Mouse (Mus musculus) MEL (cell line): ENCODE measurements around the gene Iqgap3. TPM values are rescaled to one million over a fixed set of nuclear protein-coding genes. Genes with fewer than 3 reads are reported as not detected.
A peak's percentile ranks its signal among the peaks of the same experiment; 100 is the strongest.

Source experiments
- CHD1 ChIP-seq: IDR thresholded peaks from 2 replicates; pipeline ENCODE4 v1.6.1; 2012; ENCODE audit warnings: low read depth, mild to moderate bottlenecking, inconsistent platforms, low read length, improper control_type of control experiment
- CHD2 ChIP-seq: IDR thresholded peaks from 2 replicates; pipeline ENCODE4 v1.6.1; 2011; ENCODE audit warnings: low read length, improper control_type of control experiment
- CTCF ChIP-seq, 3 experiments: IDR thresholded peaks in 2 of 3; conservative IDR thresholded peaks in 1 of 3; 2 replicates each; pipeline ENCODE4 v1.5.1; 2011 to 2012; ENCODE audit warnings: low read length in 3 of 3, low read depth in 2 of 3, mild to moderate bottlenecking in 2 of 3, improper control_type of control experiment in 1 of 3, inconsistent platforms in 1 of 3, mixed read lengths in 1 of 3, moderate library complexity in 1 of 3; ENCODE audit not compliant: control insufficient read depth in 1 of 3, insufficient read depth in 1 of 3, poor library complexity in 1 of 3, severe bottlenecking in 1 of 3
- E2F4 ChIP-seq: IDR thresholded peaks from 2 replicates; pipeline ENCODE4 v1.6.1; 2011; ENCODE audit warnings: low read depth, low read length, improper control_type of control experiment, borderline replicate concordance
- ELF1 ChIP-seq: IDR thresholded peaks from 2 replicates; pipeline ENCODE4 v1.6.1; 2014; ENCODE audit warnings: low read depth, mild to moderate bottlenecking, inconsistent platforms, low read length, improper control_type of control experiment, moderate library complexity
- EP300 ChIP-seq, 2 experiments: IDR thresholded peaks; 2 replicates each; pipeline ENCODE4 v1.6.1; 2011; ENCODE audit warnings: improper control_type of control experiment in 2 of 2, low read length in 2 of 2, low read depth in 1 of 2, mild to moderate bottlenecking in 1 of 2
- ETS1 ChIP-seq: IDR thresholded peaks from 2 replicates; pipeline ENCODE4 v1.6.1; 2012; ENCODE audit warnings: low read depth, mild to moderate bottlenecking, inconsistent platforms, low read length, improper control_type of control experiment, moderate library complexity
- GATA1 ChIP-seq: IDR thresholded peaks from 2 replicates; pipeline ENCODE4 v1.6.1; 2011; ENCODE audit warnings: low read depth, low read length, improper control_type of control experiment
- MAFK ChIP-seq: IDR thresholded peaks from 2 replicates; pipeline ENCODE4 v1.6.1; 2011; ENCODE audit warnings: low read depth, mild to moderate bottlenecking, low read length, improper control_type of control experiment, borderline replicate concordance
- MAZ ChIP-seq: IDR thresholded peaks from 2 replicates; pipeline ENCODE4 v1.6.1; 2012; ENCODE audit warnings: low read depth, mild to moderate bottlenecking, inconsistent platforms, low read length, improper control_type of control experiment
- MEF2A ChIP-seq: IDR thresholded peaks from 2 replicates; pipeline ENCODE4 v1.6.1; 2014; ENCODE audit warnings: low read depth, mild to moderate bottlenecking, inconsistent platforms, low read length, improper control_type of control experiment; ENCODE audit not compliant: poor library complexity, insufficient replicate concordance, severe bottlenecking; ENCODE audit errors: extremely low read depth
- MXI1 ChIP-seq: IDR thresholded peaks from 2 replicates; pipeline ENCODE4 v1.6.1; 2011; ENCODE audit warnings: mild to moderate bottlenecking, low read depth, low read length, improper control_type of control experiment
- MYB ChIP-seq: IDR thresholded peaks from 2 replicates; pipeline ENCODE4 v1.6.1; 2011; ENCODE audit warnings: mild to moderate bottlenecking, low read depth, low read length, improper control_type of control experiment
- MYC ChIP-seq: IDR thresholded peaks from 2 replicates; pipeline ENCODE4 v1.6.1; 2011; ENCODE audit warnings: low read depth, mild to moderate bottlenecking, low read length, improper control_type of control experiment, moderate library complexity
- POLR2A ChIP-seq, 2 experiments: IDR thresholded peaks; 2 replicates each; pipeline ENCODE4 v1.6.1; 2011 to 2012; ENCODE audit warnings: low read length in 2 of 2, mild to moderate bottlenecking in 2 of 2, control low read depth in 1 of 2, improper control_type of control experiment in 1 of 2, low read depth in 1 of 2, moderate library complexity in 1 of 2; ENCODE audit not compliant: control insufficient read depth in 1 of 2, insufficient read depth in 1 of 2, poor library complexity in 1 of 2
- POLR2AphosphoS5 ChIP-seq: IDR thresholded peaks from 2 replicates; pipeline ENCODE4 v1.6.1; 2012; ENCODE audit warnings: low read depth, borderline replicate concordance, mild to moderate bottlenecking, inconsistent platforms, low read length, moderate library complexity, mixed read lengths
- RAD21 ChIP-seq: IDR thresholded peaks from 2 replicates; pipeline ENCODE4 v1.6.1; 2011; ENCODE audit warnings: mild to moderate bottlenecking, low read depth, low read length, improper control_type of control experiment
- RCOR1 ChIP-seq: IDR thresholded peaks from 2 replicates; pipeline ENCODE4 v1.6.1; 2012; ENCODE audit warnings: low read depth, mild to moderate bottlenecking, inconsistent platforms, low read length, improper control_type of control experiment
- SMC3 ChIP-seq: IDR thresholded peaks from 2 replicates; pipeline ENCODE4 v1.6.1; 2011; ENCODE audit warnings: low read depth, low read length, improper control_type of control experiment
- TCF12 ChIP-seq: IDR thresholded peaks from 2 replicates; pipeline ENCODE4 v1.6.1; 2014; ENCODE audit warnings: low read depth, mild to moderate bottlenecking, inconsistent platforms, low read length, improper control_type of control experiment, moderate library complexity
- USF1 ChIP-seq: IDR thresholded peaks from 2 replicates; pipeline ENCODE4 v1.6.1; 2014; ENCODE audit warnings: low read depth, mild to moderate bottlenecking, inconsistent platforms, low read length, improper control_type of control experiment, moderate library complexity
- USF2 ChIP-seq, 2 experiments: IDR thresholded peaks; 2 replicates each; pipeline ENCODE4 v1.6.1; 2011 to 2012; ENCODE audit warnings: improper control_type of control experiment in 2 of 2, low read length in 2 of 2, borderline replicate concordance in 1 of 2, inconsistent platforms in 1 of 2, low read depth in 1 of 2, mild to moderate bottlenecking in 1 of 2; ENCODE audit not compliant: insufficient read depth in 1 of 2
- ZC3H11A ChIP-seq: IDR thresholded peaks from 2 replicates; pipeline ENCODE4 v1.6.1; 2012; ENCODE audit warnings: low read depth, mild to moderate bottlenecking, inconsistent platforms, low read length, improper control_type of control experiment
- ZKSCAN1 ChIP-seq: IDR thresholded peaks from 2 replicates; pipeline ENCODE4 v1.6.1; 2012; ENCODE audit warnings: low read depth, mild to moderate bottlenecking, inconsistent platforms, low read length, improper control_type of control experiment, moderate library complexity
- ZNF384 ChIP-seq: IDR thresholded peaks from 2 replicates; pipeline ENCODE4 v1.6.1; 2012; ENCODE audit warnings: low read depth, mild to moderate bottlenecking, inconsistent platforms, low read length, improper control_type of control experiment
- polyA plus RNA-seq, 2 experiments: library from polyadenylated mRNA; stranded (reverse) in 1 of 2; unstranded in 1 of 2; fragments of >175 nt in 1 of 2; fragments of >200 nt in 1 of 2; gene quantifications; 2 replicates each; pipeline versions ENCODE4 v1.2.1 to v1.2.4; 2012; ENCODE audit warnings: low replicate concordance in 2 of 2, low read depth in 1 of 2; ENCODE audit not compliant: insufficient read length in 2 of 2, insufficient read depth in 1 of 2, missing spikeins in 1 of 2
- total RNA-seq: library from RNA; depleted of rRNA; stranded (reverse); fragments of 300-350 nt; gene quantifications from 2 replicates; pipeline ENCODE4 v1.2.3, GENCODE M21; 2012

The Iqgap3 gene
- total and polyA plus RNA-seq, 3 experiments, result 21.1 to 42.5 TPM; not detected in 1

- TF ChIP-seq ZNF384, result no peak
- no peak for TF ChIP-seq RCOR1
- peak; percentile 12; the same call in 1 of the 2 replicates for TF ChIP-seq GATA1
- TF ChIP-seq SMC3, result no peak
- TF ChIP-seq TCF12, result peak; percentile 15
- TF ChIP-seq CHD2, result peak; percentile 83
- peak in 1 of 2 experiments; percentile 76; a peak in 2 of 4 replicates for TF ChIP-seq POLR2A (IDR thresholded peaks at IDR 0.05; ENCODE audit: control insufficient read depth in 1 of 2, insufficient read depth in 1 of 2, low read depth in 1 of 2, low read length in 2 of 2, poor library complexity in 1 of 2)
- 0 out of 2 replicates have a peak, but pooled peaks have one; percentile 34 for TF ChIP-seq ELF1
- TF ChIP-seq USF2 (IDR thresholded peaks at IDR 0.05; ENCODE audit: borderline replicate concordance in 1 of 2, insufficient read depth in 1 of 2, low read depth in 1 of 2, low read length in 2 of 2), result peak; percentile 20 to 83; a peak in 3 of 4 replicates
- peak; percentile 99 for TF ChIP-seq MYC
- TF ChIP-seq MEF2A, result no peak
- no peak for TF ChIP-seq ZKSCAN1
- no peak for TF ChIP-seq MYB
- TF ChIP-seq MAZ, result peak; percentile 95
- TF ChIP-seq CHD1, result peak; percentile 48
- peak; percentile 99 for TF ChIP-seq MXI1
- no peak for TF ChIP-seq RAD21
- TF ChIP-seq USF1, result peak; percentile 94
- peak; percentile 64; the same call in 1 of the 2 replicates for TF ChIP-seq E2F4
- no peak for TF ChIP-seq ZC3H11A
- TF ChIP-seq CTCF (IDR thresholded peaks at IDR 0.05 in 2 of 3, conservative IDR thresholded peaks at IDR 0.05 in 1 of 3; ENCODE audit: control insufficient read depth in 1 of 3, insufficient read depth in 1 of 3, low read depth in 2 of 3, low read length in 3 of 3, poor library complexity in 1 of 3, severe bottlenecking in 1 of 3), result no peak
- no peak for TF ChIP-seq MAFK
- no peak for TF ChIP-seq POLR2AphosphoS5
- TF ChIP-seq ETS1, result peak; percentile 100
- peak in 1 of 2 experiments; percentile 76; a peak in 2 of 4 replicates for TF ChIP-seq EP300 (IDR thresholded peaks at IDR 0.05; ENCODE audit: low read depth in 1 of 2, low read length in 2 of 2)
Observed at GRCm38 (mm10) chr3:88138336-88139242, 56.8 kb downstream of the Iqgap3 start (continued).
